Mouse (Mus musculus): Measurements from ENCODE around the gene Mknk2. TPM values are rescaled to one million over a fixed set of nuclear protein-coding genes. Genes with fewer than 3 reads are reported as not detected.

Mknk2 gene
- polyA plus RNA-seq, 1 experiment from 2014 or later = 153 TPM

- DNase-seq (ENCODE audit: low spot score) = peak; percentile 54
- Histone ChIP-seq H3K27ac (no peak overlapping the region), H3K36me3 (peaks cover 54% of the 10 kb centered on the region)
Measured at GRCm38 (mm10) chr10:80684214-80684613, 6.3 kb upstream of the Mknk2 start.

DNA sequence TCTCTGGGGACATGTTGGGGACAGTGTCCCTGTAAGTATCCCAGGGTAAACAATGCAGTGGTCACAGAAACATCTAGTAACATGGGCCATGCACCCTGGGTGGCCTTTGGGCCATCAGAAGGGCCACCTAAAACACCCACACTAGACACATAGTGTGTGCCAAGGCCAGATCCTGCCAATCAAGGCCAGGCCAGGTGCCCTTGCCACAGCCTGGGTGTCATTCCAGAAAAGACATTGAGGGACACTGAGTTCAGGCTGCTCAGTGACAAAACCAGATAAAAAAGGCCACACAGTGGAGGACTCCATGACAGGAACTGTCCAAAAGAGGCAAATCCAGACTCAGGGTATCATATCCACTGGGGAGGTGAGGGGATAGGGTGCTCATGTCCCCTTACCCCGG lies 5.7 kb upstream of the Mknk2 start:
- WGBS = 93% methylated on average over 1 of the region's 1 CpGs
- Histone ChIP-seq H3K27ac (no peak overlapping the region), H3K36me3 (peaks cover 51% of the 10 kb centered on the region)

More at GRCm38 (mm10) chr10:80684214-80684613, 6.3 kb upstream of the Mknk2 start:
- no peak overlapping the region for H3K4me3 ChIP-seq
- H3K9me3 ChIP-seq (replicated peaks) = no peaks in the 10 kb centered on the region
- H3K27me3 ChIP-seq (ENCODE audit: low read depth, poor library complexity, severe bottlenecking) = no peaks in the 10 kb centered on the region
- peaks cover 12% of the 10 kb centered on the region for H3K4me1 ChIP-seq
- WGBS = 48% methylated on average over 6 of the region's 6 CpGs

DNA sequence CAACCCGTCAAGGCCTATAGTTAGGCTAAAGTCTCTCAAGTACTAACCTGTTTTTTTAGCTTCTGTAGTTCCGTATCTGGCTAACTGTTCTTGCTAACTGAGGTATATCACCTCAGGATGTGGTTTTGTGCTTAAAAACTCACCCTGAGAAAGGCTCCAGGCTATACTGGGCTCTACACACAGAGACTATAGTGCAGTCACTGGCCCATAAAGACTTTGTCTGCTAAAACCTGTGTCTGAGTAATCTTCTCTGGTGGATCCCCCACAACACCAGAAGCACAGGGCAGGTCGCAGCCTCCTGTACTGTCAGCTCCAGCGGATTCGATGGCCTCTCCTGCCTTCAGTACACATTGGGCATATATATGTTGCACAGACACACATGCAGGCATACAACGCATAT lies 4.1 kb upstream of the Mknk2 start:
- Histone ChIP-seq H3K36me3 (peaks cover 39% of the 10 kb centered on the region), H3K9me3 (replicated peaks) (no peaks in the 10 kb centered on the region), H3K27me3 (ENCODE audit: low read depth, poor library complexity, severe bottlenecking) (no peaks in the 10 kb centered on the region), H3K4me3 (no peak overlapping the region), H3K4me1 (peaks cover 34% of the 10 kb centered on the region), H3K27ac (no peak overlapping the region)
- no peak for DNase-seq (ENCODE audit: low spot score)
- 94% methylated on average over 6 of the region's 6 CpGs for WGBS

More for the DNA sequence above, 5.7 kb upstream of the Mknk2 start:
- Histone ChIP-seq H3K4me3 (no peak overlapping the region), H3K9me3 (replicated peaks) (no peaks in the 10 kb centered on the region), H3K4me1 (peaks cover 18% of the 10 kb centered on the region), H3K27me3 (ENCODE audit: low read depth, poor library complexity, severe bottlenecking) (no peaks in the 10 kb centered on the region)
- no peak for DNase-seq (ENCODE audit: low spot score)

GRCm38 (mm10) chr10:80680260-80680696 lies 2.4 kb upstream of the Mknk2 start:
- WGBS = 86% methylated on average over 2 of the region's 2 CpGs
- no peaks in the 10 kb centered on the region for H3K9me3 ChIP-seq (replicated peaks)
- H3K27ac ChIP-seq = 0 out of 2 replicates have a peak overlapping the region, but pooled peaks have one; percentile 93
- no peak for DNase-seq (ENCODE audit: low spot score)
- peaks cover 42% of the 10 kb centered on the region for H3K4me1 ChIP-seq
- H3K27me3 ChIP-seq (ENCODE audit: low read depth, poor library complexity, severe bottlenecking) = no peaks in the 10 kb centered on the region
- peaks cover 21% of the 10 kb centered on the region for H3K36me3 ChIP-seq
- no peak overlapping the region for H3K4me3 ChIP-seq

DNA sequence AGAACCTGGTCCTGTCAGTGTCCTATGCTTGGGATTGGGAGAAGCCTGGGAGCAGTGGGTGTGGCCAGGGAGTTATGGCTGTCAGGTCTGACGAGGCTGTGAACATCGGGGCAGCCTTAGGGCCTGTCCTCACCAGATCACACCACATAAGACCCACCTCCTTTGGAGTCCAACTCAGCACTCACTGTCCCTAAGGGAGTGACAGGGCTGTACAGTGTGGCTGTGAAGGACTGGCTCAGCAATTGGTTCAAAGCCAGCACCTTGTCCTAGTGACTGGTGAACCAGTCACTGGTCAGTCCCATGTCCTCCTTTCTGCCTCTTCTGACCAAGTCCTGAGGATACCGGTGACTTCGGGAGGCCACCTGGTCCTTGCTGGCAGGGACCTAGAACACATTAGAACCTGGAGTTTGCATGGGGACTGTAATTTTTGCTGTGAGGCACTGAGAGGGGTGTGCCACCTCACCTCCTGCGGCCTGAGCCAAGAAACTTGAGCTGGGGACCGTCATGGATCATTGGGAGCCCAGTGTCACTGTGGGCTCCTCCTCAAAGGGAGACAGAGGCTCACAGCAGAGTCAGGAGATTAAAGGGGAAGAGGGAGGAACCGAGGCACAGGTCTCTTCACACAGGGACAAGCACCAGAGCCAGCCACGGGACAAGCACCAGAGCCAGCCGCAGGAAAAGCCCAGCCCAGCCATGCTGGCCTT lies 1.8 kb upstream of the Mknk2 start:
- Histone ChIP-seq H3K4me1 (peaks cover 47% of the 10 kb centered on the region), H3K27ac (peak overlapping the region; percentile 93; the same call in 1 of the 2 replicates), H3K4me3 (0 out of 2 replicates have a peak overlapping the region, but pooled peaks have one; percentile 7), H3K9me3 (replicated peaks) (no peaks in the 10 kb centered on the region), H3K36me3 (peaks cover 16% of the 10 kb centered on the region), H3K27me3 (ENCODE audit: low read depth, poor library complexity, severe bottlenecking) (no peaks in the 10 kb centered on the region)
- WGBS = 63% methylated on average over 9 of the region's 9 CpGs
- DNase-seq (ENCODE audit: low spot score) = no peak

DNA sequence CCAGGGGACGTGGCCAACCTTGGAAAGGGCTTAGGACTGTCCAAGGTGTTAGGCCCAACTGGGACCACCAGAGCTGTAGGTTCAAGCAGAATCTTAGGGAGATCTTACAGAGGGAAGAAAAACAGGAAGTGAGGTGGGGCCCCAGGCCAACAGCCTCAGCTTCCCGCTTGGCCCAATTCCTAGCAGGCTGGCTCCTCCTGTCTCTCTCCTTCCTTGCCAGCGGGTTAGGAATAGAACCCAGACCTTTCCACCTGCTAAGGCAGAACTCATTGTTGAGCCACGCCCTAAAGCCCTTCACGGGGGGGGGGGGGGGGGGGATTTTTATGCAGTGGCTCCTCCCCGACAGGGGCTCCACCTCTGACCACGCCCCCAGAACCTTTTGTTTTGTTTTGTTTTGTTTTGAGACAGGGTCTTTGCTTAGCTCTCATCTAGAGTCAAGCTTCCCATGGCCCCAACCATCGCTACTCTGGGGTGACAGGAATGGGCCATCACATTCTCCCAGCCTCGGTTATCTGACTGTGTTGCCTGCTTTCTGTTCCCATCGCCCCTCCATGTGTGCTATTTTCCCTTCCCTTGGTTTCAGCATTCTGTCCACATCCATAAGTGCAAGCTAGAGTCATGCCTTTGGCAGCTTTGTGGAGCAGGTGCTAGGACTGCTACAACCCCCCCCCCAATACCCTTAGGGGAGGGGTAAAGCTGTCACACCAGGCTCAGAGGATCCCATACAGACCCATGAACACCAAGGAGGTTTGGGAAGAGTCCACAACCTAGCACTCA lies 877 bp upstream of the Mknk2 start:
- Histone ChIP-seq H3K36me3 (peaks cover 20% of the 10 kb centered on the region), H3K4me1 (peaks cover 57% of the 10 kb centered on the region), H3K27me3 (ENCODE audit: low read depth, poor library complexity, severe bottlenecking) (no peaks in the 10 kb centered on the region), H3K4me3 (peak overlapping the region; percentile 99), H3K27ac (peak overlapping the region; percentile 93), H3K9me3 (replicated peaks) (no peaks in the 10 kb centered on the region)
- DNase-seq (ENCODE audit: low spot score) = no peak
- 59% methylated on average over 10 of the region's 10 CpGs for WGBS

DNA sequence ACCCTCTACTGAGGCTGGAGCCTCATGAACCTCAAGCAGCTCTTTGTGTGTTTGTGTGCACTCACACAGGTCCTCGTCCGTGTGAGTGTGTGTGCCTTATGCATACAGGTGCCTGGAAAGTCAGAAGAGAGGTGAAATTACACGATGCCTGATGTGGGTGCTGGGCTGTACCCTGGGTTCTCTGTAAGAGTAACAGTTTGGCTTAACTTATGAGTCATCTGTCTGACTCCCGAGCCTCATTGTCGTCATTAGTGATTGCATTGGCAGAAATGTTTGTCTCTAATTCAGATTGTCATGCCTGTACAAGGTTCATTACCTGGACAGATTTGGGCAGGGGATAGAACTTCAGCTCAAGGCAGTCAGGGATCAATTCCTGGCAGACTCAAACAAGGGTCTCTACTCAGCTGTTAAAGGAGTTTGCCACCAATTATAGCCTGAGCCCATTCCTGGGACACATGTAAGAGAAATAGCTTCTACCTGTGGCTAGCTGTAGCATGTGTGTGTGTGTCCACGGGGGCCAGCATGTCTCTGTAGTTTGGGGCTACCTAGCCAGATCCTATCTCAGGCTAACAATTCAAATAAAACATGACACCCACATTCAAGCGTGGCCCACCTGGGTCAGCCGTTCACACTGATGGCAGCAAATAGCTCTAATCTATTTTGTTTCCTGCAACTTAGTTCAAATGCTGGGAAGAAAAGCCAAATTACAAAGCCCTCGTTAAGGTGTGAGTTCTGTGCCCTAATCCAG lies 610 bp downstream of the Mknk2 start:
- Histone ChIP-seq H3K27ac (peak overlapping the region; percentile 93), H3K36me3 (peaks cover 24% of the 10 kb centered on the region), H3K27me3 (ENCODE audit: low read depth, poor library complexity, severe bottlenecking) (no peaks in the 10 kb centered on the region), H3K4me3 (peak overlapping the region; percentile 99), H3K9me3 (replicated peaks) (no peaks in the 10 kb centered on the region), H3K4me1 (peaks cover 72% of the 10 kb centered on the region)
- no peak for DNase-seq (ENCODE audit: low spot score)
- WGBS = 41% methylated on average over 9 of the region's 9 CpGs

- Histone ChIP-seq H3K4me1 (peaks cover 77% of the 10 kb centered on the region), H3K27me3 (ENCODE audit: low read depth, poor library complexity, severe bottlenecking) (no peaks in the 10 kb centered on the region), H3K36me3 (peaks cover 33% of the 10 kb centered on the region), H3K4me3 (peak overlapping the region; percentile 99), H3K9me3 (replicated peaks) (no peaks in the 10 kb centered on the region), H3K27ac (peak overlapping the region; percentile 93)
- peak; percentile 99 for DNase-seq (ENCODE audit: low spot score)
- WGBS = 2% methylated on average over 61 of the region's 78 CpGs
Measured at GRCm38 (mm10) chr10:80676198-80676928, 1.5 kb downstream of the Mknk2 start.

GRCm38 (mm10) chr10:80675405-80676197 lies 2.3 kb downstream of the Mknk2 start:
- peak; percentile 58 for DNase-seq (ENCODE audit: low spot score)
- WGBS = under 1% methylated on average over 42 of the region's 54 CpGs
- peak overlapping the region; percentile 99 for H3K4me3 ChIP-seq
- H3K36me3 ChIP-seq = peaks cover 41% of the 10 kb centered on the region
- H3K27ac ChIP-seq = peak overlapping the region; percentile 93
- no peaks in the 10 kb centered on the region for H3K9me3 ChIP-seq (replicated peaks)
- no peaks in the 10 kb centered on the region for H3K27me3 ChIP-seq (ENCODE audit: low read depth, poor library complexity, severe bottlenecking)
- H3K4me1 ChIP-seq = peaks cover 77% of the 10 kb centered on the region

GRCm38 (mm10) chr10:80674851-80675404 lies 3.0 kb downstream of the Mknk2 start:
- no peaks in the 10 kb centered on the region for H3K9me3 ChIP-seq (replicated peaks)
- peak overlapping the region; percentile 99 for H3K4me3 ChIP-seq
- H3K27me3 ChIP-seq (ENCODE audit: low read depth, poor library complexity, severe bottlenecking) = no peaks in the 10 kb centered on the region
- DNase-seq (ENCODE audit: low spot score) = no peak
- peaks cover 48% of the 10 kb centered on the region for H3K36me3 ChIP-seq
- H3K4me1 ChIP-seq = peaks cover 72% of the 10 kb centered on the region
- WGBS = 34% methylated on average over 6 of the region's 6 CpGs
- peak overlapping the region; percentile 93 for H3K27ac ChIP-seq

DNA sequence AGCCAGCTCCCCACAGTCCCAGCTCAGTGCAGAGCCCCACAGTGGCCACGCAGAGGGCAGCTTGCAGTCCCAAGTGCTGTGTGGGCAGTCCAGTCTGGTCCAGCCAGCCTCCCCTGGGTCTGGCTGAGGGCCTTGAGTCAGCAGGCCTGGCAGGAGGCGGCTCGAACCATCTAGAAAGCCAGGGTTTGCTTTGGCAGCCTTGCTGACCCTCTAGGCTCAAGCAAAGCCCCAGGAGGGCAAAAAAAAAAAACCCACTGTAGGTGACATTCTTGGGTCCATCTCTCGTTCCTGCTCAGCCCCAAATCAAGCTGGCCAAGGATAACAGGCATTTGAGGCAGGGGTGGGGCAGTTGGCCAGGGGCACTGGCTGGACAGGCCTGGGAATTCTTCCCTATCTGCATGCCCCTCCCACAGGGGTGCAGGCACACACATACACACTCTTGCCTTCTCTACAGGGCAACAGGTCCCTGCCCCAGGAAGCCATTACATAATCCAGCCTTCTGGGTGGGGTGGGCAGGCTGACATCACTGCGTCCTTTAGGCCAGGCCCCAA lies 3.7 kb downstream of the Mknk2 start:
- H3K4me1 ChIP-seq = peaks cover 65% of the 10 kb centered on the region
- peaks cover 54% of the 10 kb centered on the region for H3K36me3 ChIP-seq
- H3K27ac ChIP-seq = peak overlapping the region; percentile 93
- no peaks in the 10 kb centered on the region for H3K27me3 ChIP-seq (ENCODE audit: low read depth, poor library complexity, severe bottlenecking)
- no peak for DNase-seq (ENCODE audit: low spot score)
- no peaks in the 10 kb centered on the region for H3K9me3 ChIP-seq (replicated peaks)
- H3K4me3 ChIP-seq = peak overlapping the region; percentile 99
- WGBS = 67% methylated on average over 5 of the region's 5 CpGs
